Mouse (Mus musculus): ENCODE data around the gene Abi1. TPM values are rescaled to one million over a fixed set of nuclear protein-coding genes. Genes with fewer than 3 reads are reported as not detected.
"Not testable (repeated sequence)": the region's sequence is repeated elsewhere in the genome, so short reads cannot be mapped to it uniquely, and the experiment has no call there.

The Abi1 gene
- polyA plus RNA-seq, 1 experiment from 2014 or later, result 57.0 TPM

- no peak for ATAC-seq (ENCODE audit: insufficient number of reproducible peaks, low FRiP score, low TSS enrichment, low read depth)
- H3K9ac ChIP-seq, result no peak overlapping the region
- H3K4me1 ChIP-seq, result no peaks in the 10 kb centered on the region
- H3K4me3 ChIP-seq, result no peak overlapping the region
- 0 out of 2 replicates have a peak, but pooled peaks cover 3% of the 10 kb centered on the region for H3K36me3 ChIP-seq
- H3K4me2 ChIP-seq, result no peak overlapping the region
- H3K9me3 ChIP-seq, result no peaks in the 10 kb centered on the region
- no peaks in the 10 kb centered on the region for H3K27me3 ChIP-seq
- WGBS, result 84% methylated on average over 4 of the region's 4 CpGs
- H3K27ac ChIP-seq, result no peak overlapping the region
These were observed 85.8 kb downstream of the Abi1 start for GRCm38 (mm10) chr2:22954278-22954677.

GRCm38 (mm10) chr2:22949956-22950355, 90.1 kb downstream of the Abi1 start:
- 52% methylated on average over 4 of the region's 4 CpGs for WGBS
- no peak for ATAC-seq (ENCODE audit: insufficient number of reproducible peaks, low FRiP score, low TSS enrichment, low read depth)
- H3K9ac ChIP-seq, result no peak overlapping the region

DNA sequence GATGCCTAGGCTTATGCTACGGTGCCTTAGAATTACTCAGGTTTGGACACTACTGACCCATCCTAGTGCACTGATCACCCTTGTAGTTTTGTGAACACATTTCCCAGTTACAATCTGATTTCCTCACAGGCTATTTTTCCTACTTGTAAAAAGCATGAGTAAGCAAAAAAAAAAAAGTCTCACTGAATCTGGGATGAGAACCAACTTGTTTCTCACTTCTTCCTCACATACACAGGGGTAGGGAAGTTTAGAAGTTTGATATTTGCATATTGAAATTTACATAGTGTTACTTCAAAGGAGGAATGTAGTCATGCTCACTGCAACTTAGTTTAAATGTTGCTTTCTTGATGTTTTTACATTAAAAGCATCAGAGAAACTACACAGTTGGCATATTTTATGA, 106.5 kb downstream of the Abi1 start:
- Histone ChIP-seq H3K4me3 (no peak overlapping the region), H3K27me3 (no peaks in the 10 kb centered on the region), H3K36me3 (peaks cover 25% of the 10 kb centered on the region), H3K4me1 (no peaks in the 10 kb centered on the region), H3K4me2 (no peak overlapping the region), H3K9ac (no peak overlapping the region), H3K9me3 (no peaks in the 10 kb centered on the region), H3K27ac (no peak overlapping the region)
- 81% methylated on average over 1 of the region's 1 CpGs for WGBS
- no peak for ATAC-seq (ENCODE audit: insufficient number of reproducible peaks, low FRiP score, low TSS enrichment, low read depth)

More at GRCm38 (mm10) chr2:22949956-22950355, 90.1 kb downstream of the Abi1 start:
- Histone ChIP-seq H3K27ac (no peak overlapping the region), H3K9me3 (no peaks in the 10 kb centered on the region), H3K36me3 (0 out of 2 replicates have a peak, but pooled peaks cover 2% of the 10 kb centered on the region), H3K4me1 (no peaks in the 10 kb centered on the region), H3K4me3 (no peak overlapping the region), H3K4me2 (no peak overlapping the region), H3K27me3 (no peaks in the 10 kb centered on the region)

DNA sequence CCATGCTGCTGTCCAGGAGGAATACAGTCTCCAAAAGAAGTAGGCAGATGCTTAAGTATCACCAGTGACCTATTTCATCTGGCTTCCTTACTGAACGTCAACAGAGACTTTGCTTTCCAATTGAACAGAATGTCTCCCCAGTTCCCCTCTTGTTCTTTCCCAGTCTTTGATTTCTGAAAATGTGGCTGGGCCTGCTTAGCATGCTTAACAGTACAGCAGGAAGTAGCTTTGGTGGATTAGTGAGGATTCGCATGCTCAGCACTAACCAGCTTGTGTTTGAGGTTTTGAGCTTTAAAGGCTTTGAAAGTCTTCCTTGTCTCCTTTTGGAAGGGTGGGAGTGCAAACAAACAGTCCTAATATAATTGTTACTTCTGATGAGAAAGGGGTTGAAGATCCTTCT, 111.8 kb downstream of the Abi1 start:
- 80% methylated on average over 2 of the region's 2 CpGs for WGBS
- no peak overlapping the region for H3K9ac ChIP-seq

GRCm38 (mm10) chr2:22925911-22926310, 114.1 kb downstream of the Abi1 start:
- not testable (repeated sequence) for H3K4me3 ChIP-seq; H3K9ac ChIP-seq; ATAC-seq (ENCODE audit: insufficient number of reproducible peaks, low FRiP score, low TSS enrichment, low read depth); H3K4me2 ChIP-seq; H3K9me3 ChIP-seq; H3K4me1 ChIP-seq; H3K27ac ChIP-seq; H3K27me3 ChIP-seq
- 88% methylated on average over 3 of the region's 3 CpGs for WGBS
- H3K36me3 ChIP-seq, result peaks cover 11% of the 10 kb centered on the region; the same call in 1 of the 2 replicates

More for the DNA sequence above, 111.8 kb downstream of the Abi1 start:
- H3K27ac ChIP-seq, result no peak overlapping the region
- no peaks in the 10 kb centered on the region for H3K27me3 ChIP-seq
- H3K4me3 ChIP-seq, result no peak overlapping the region
- peaks cover 11% of the 10 kb centered on the region; the same call in 1 of the 2 replicates for H3K36me3 ChIP-seq
- no peak overlapping the region for H3K4me2 ChIP-seq
- ATAC-seq (ENCODE audit: insufficient number of reproducible peaks, low FRiP score, low TSS enrichment, low read depth), result no peak
- no peaks in the 10 kb centered on the region for H3K9me3 ChIP-seq
- no peaks in the 10 kb centered on the region for H3K4me1 ChIP-seq

DNA sequence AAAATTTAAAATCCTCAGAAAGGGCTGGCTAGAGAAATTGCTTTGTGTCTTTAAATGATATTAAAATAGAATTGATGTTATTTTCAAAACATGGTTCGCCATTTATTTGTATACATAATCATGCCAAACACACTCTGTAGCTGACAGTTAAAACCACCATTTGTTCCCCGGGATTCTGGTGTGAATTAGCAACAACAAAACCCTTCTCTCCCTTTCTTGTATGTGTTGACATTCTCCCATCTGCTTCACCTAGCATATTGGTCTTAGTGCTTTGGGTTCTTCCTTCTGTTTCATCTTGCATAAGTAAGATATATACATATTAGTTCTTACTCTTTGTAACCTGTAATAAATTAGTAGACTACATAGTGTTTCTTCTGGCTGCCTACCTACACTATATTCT, 121.4 kb downstream of the Abi1 start:
- WGBS, result 84% methylated on average over 2 of the region's 2 CpGs
- H3K9ac ChIP-seq, result no peak overlapping the region

DNA sequence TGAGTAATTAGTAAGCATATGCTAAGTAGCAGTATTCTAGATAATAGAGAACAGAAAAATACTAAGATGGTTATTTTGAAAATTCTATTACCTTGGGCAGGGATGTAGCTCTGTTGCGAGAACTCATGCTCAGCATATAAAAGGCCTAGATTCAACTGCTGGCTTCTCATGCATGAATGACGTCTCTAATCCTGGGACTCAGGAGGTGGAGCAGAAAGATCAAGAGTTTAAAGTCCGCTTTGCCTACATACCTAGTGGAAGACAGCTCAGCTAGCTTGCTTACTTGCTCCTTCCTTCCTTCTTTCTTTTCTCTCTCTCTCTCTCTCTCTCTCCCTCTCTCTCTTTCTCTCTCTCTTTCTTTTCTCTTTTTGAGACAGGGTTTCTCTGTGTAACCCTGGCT, 125.6 kb downstream of the Abi1 start:
- no peaks in the 10 kb centered on the region for H3K4me1 ChIP-seq
- no peaks in the 10 kb centered on the region for H3K27me3 ChIP-seq
- H3K27ac ChIP-seq, result no peak overlapping the region
- H3K4me2 ChIP-seq, result no peak overlapping the region
- no peaks in the 10 kb centered on the region for H3K9me3 ChIP-seq
- no peak overlapping the region for H3K4me3 ChIP-seq
- no peak overlapping the region for H3K9ac ChIP-seq
- WGBS, result 89% methylated on average over 3 of the region's 3 CpGs
- peaks cover 9% of the 10 kb centered on the region for H3K36me3 ChIP-seq
- no peak for ATAC-seq (ENCODE audit: insufficient number of reproducible peaks, low FRiP score, low TSS enrichment, low read depth)

More for the DNA sequence above, 121.4 kb downstream of the Abi1 start:
- Histone ChIP-seq H3K36me3 (peaks cover 3% of the 10 kb centered on the region), H3K9me3 (no peaks in the 10 kb centered on the region), H3K27ac (no peak overlapping the region), H3K4me3 (no peak overlapping the region), H3K4me2 (no peak overlapping the region), H3K27me3 (no peaks in the 10 kb centered on the region), H3K4me1 (no peaks in the 10 kb centered on the region)
- ATAC-seq (ENCODE audit: insufficient number of reproducible peaks, low FRiP score, low TSS enrichment, low read depth), result no peak

DNA sequence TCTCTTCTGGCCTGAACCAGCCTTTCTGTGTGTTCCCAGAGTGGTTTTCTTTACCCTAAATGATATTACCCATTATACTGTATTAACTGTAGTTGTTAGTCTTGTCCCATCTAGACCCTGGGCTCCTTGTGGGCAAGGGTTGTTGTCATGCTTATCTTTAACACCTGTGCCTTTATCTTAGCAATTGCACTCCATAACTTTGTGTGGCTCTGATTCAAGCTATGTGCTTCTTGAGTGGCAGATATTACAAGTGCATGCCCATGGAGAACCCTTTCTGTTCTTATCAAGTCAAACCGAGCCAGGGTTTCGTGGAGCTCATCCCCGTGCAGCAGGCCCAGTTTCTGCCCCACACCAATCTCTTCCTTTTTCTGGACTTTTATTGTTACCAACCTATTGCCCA, 136.1 kb downstream of the Abi1 start:
- H3K9me3 ChIP-seq, result no peaks in the 10 kb centered on the region
- H3K27me3 ChIP-seq, result no peaks in the 10 kb centered on the region
- no peak overlapping the region for H3K27ac ChIP-seq
- WGBS, result 93% methylated on average over 3 of the region's 3 CpGs
- no peak overlapping the region for H3K4me3 ChIP-seq
- peaks cover 17% of the 10 kb centered on the region for H3K36me3 ChIP-seq
- no peaks in the 10 kb centered on the region for H3K4me1 ChIP-seq
- H3K9ac ChIP-seq, result no peak overlapping the region
- no peak for ATAC-seq (ENCODE audit: insufficient number of reproducible peaks, low FRiP score, low TSS enrichment, low read depth)
- H3K4me2 ChIP-seq, result no peak overlapping the region

GRCm38 (mm10) chr2:22895282-22896273, 144.5 kb downstream of the Abi1 start, which contains the start of gene Pdss1:
Gene Pdss1 (plus strand): TSS chr2:22895522.
- H3K9ac ChIP-seq, result peak within 1 kb of the TSS; percentile 67
- H3K27me3 ChIP-seq, result no peaks in the 10 kb centered on the region
- peak; percentile 93 for ATAC-seq (ENCODE audit: insufficient number of reproducible peaks, low FRiP score, low TSS enrichment, low read depth)
- WGBS, result 1% methylated on average over 77 of the region's 81 CpGs
- no peaks in the 10 kb centered on the region for H3K4me1 ChIP-seq
- peak within 1 kb of the TSS; percentile 79 for H3K4me2 ChIP-seq
- no peaks in the 10 kb centered on the region for H3K9me3 ChIP-seq
- H3K4me3 ChIP-seq, result peak within 1 kb of the TSS; percentile 76
- H3K36me3 ChIP-seq, result no peaks in the 10 kb centered on the region
- peak within 1 kb of the TSS; percentile 71 for H3K27ac ChIP-seq

DNA sequence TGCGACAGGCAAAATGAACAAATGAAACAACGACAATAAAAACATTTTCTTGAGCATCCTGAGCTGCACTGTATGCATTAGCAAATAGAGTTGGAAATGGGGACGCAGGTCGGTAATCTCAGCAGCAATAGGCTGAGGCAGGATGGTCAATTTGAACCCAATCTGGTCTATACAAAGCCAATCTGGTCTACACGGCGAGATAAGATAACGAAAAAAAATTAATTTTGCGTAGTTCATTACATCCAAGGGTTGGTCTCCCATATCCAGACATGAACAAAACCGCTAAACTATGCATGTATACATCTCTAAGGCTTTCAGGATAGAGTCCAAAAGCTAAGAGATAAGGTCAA, 145.1 kb downstream of the Abi1 start:
- Histone ChIP-seq H3K9me3 (no peaks in the 10 kb centered on the region), H3K36me3 (no peaks in the 10 kb centered on the region), H3K27me3 (no peaks in the 10 kb centered on the region), H3K27ac (peak overlapping the region; percentile 71), H3K4me3 (peak overlapping the region; percentile 76), H3K4me1 (no peaks in the 10 kb centered on the region), H3K4me2 (peak overlapping the region; percentile 79), H3K9ac (peak overlapping the region; percentile 67)
- ATAC-seq (ENCODE audit: insufficient number of reproducible peaks, low FRiP score, low TSS enrichment, low read depth), result no peak
- WGBS, result 24% methylated on average over 9 of the region's 9 CpGs

Data from limb, embryonic 15.5 days (tissue).